In genomic region chr16:11175100-11175488, GRCm38 (mm10) we compare ENCODE assay signal across 8 mouse cellular contexts. TPM values are rescaled to one million over a fixed set of nuclear protein-coding genes. Genes with fewer than 3 reads are reported as not detected.
DNase-seq lines count a peak whose midpoint lies in the region; ATAC-seq and TF ChIP-seq lines count a peak whose summit lies in the region.

No protein-coding gene starts in this region.

- H3K27me3 ChIP-seq in kidney, adult 2 months (replicated peaks; ENCODE audit: control insufficient read depth, insufficient read depth, low read length), result no peaks in the 10 kb centered on the region
- H3K27me3 ChIP-seq in hindbrain, embryonic 13.5 days, result peaks cover 4% of the 10 kb centered on the region; the same call in 1 of the 2 replicates
- H3K27me3 ChIP-seq in midbrain, embryonic 13.5 days, result peaks cover 8% of the 10 kb centered on the region

- TF ChIP-seq CTCF in kidney, adult 2 months (conservative IDR thresholded peaks at IDR 0.05; ENCODE audit: insufficient read depth, insufficient read length, low read depth, low read length), result no peak
- no peak for TF ChIP-seq CTCF in bone marrow, adult 2 months (IDR thresholded peaks at IDR 0.05; ENCODE audit: control insufficient read depth, insufficient read depth, low read length)

- no peaks in the 10 kb centered on the region for H3K36me3 ChIP-seq in kidney, adult 2 months (ENCODE audit: control insufficient read depth, insufficient read depth, low read length)
- H3K36me3 ChIP-seq in hindbrain, embryonic 13.5 days, result no peaks in the 10 kb centered on the region
- no peaks in the 10 kb centered on the region for H3K36me3 ChIP-seq in midbrain, embryonic 13.5 days

- TF ChIP-seq POLR2A in kidney, adult 2 months (IDR thresholded peaks at IDR 0.05; ENCODE audit: low read depth, low read length), result no peak
- no peak for TF ChIP-seq POLR2A in bone marrow, adult 2 months (IDR thresholded peaks at IDR 0.05; ENCODE audit: borderline replicate concordance, control insufficient read depth, low read depth, low read length)

- peak overlapping the region; percentile 68 for H3K27ac ChIP-seq in kidney, adult 2 months (ENCODE audit: insufficient read depth, low read depth, low read length)
- H3K27ac ChIP-seq in bone marrow, adult 2 months (ENCODE audit: control insufficient read depth, insufficient read depth, low read depth, low read length, poor library complexity), result peak overlapping the region; percentile 95
- peak overlapping the region; percentile 93; the same call in 1 of the 2 replicates for H3K27ac ChIP-seq in hindbrain, embryonic 13.5 days
- H3K27ac ChIP-seq in midbrain, embryonic 13.5 days, result peak overlapping the region; percentile 89

- DNase-seq in kidney, adult 2 months, result no peak
- DNase-seq in kidney, postnatal 14 days, result no peak
- DNase-seq in cerebellum, postnatal 36 days, result no peak
- DNase-seq in spleen, adult 12 weeks (ENCODE audit: low spot score), result no peak
- DNase-seq in cerebellum, adult 11 months, result no peak

- peak overlapping the region; percentile 87 for H3K9ac ChIP-seq in hindbrain, embryonic 13.5 days
- H3K9ac ChIP-seq in midbrain, embryonic 13.5 days (replicated peaks), result peak overlapping the region; percentile 88

- 2% methylated on average over 9 of the region's 9 CpGs for WGBS in kidney, adult 2 months
- WGBS in bone marrow, adult 2 months, result under 1% methylated on average over 9 of the region's 9 CpGs
- 15% methylated on average over 9 of the region's 9 CpGs for WGBS in hindbrain, embryonic 13.5 days
- 15% methylated on average over 9 of the region's 9 CpGs for WGBS in midbrain, embryonic 13.5 days

- peak overlapping the region; percentile 67 for H3K4me3 ChIP-seq in kidney, adult 2 months (ENCODE audit: insufficient read depth, low read depth, low read length)
- peak overlapping the region; percentile 96 for H3K4me3 ChIP-seq in bone marrow, adult 2 months (replicated peaks; ENCODE audit: control insufficient read depth, low read depth, low read length)
- peak overlapping the region; percentile 85 for H3K4me3 ChIP-seq in hindbrain, embryonic 13.5 days
- peak overlapping the region; percentile 88 for H3K4me3 ChIP-seq in midbrain, embryonic 13.5 days (replicated peaks)

- no peak for ATAC-seq in hindbrain, embryonic 13.5 days (ENCODE audit: low FRiP score)
- ATAC-seq in midbrain, embryonic 13.5 days, result no peak

- H3K9me3 ChIP-seq in hindbrain, embryonic 13.5 days, result no peaks in the 10 kb centered on the region
- no peaks in the 10 kb centered on the region for H3K9me3 ChIP-seq in midbrain, embryonic 13.5 days

- peak overlapping the region; percentile 84 for H3K4me2 ChIP-seq in hindbrain, embryonic 13.5 days
- H3K4me2 ChIP-seq in midbrain, embryonic 13.5 days (replicated peaks), result peak overlapping the region; percentile 91

- peaks cover 14% of the 10 kb centered on the region; the same call in 1 of the 2 replicates for H3K4me1 ChIP-seq in kidney, adult 2 months (ENCODE audit: control insufficient read depth, insufficient read depth, low read length)
- peaks cover 3% of the 10 kb centered on the region for H3K4me1 ChIP-seq in bone marrow, adult 2 months (ENCODE audit: control insufficient read depth, insufficient read depth, low read length)
- peaks cover 40% of the 10 kb centered on the region for H3K4me1 ChIP-seq in hindbrain, embryonic 13.5 days (replicated peaks)
- peaks cover 23% of the 10 kb centered on the region for H3K4me1 ChIP-seq in midbrain, embryonic 13.5 days (replicated peaks)

RNA-seq across cellular contexts. Expression of gene Zc3h7a, which starts 1.1 kb away (rescaled TPM):
- 29.5 and 32.9 TPM in 2 replicates for polyA plus RNA-seq in kidney, adult 2 months (2012; rRNA removed)
- polyA plus RNA-seq in bone marrow, adult 2 months (2011; ENCODE audit: insufficient read depth, insufficient read length, low replicate concordance, missing spikeins), result 103 and 128 TPM in 2 replicates
- 77.1 and 84.1 TPM in 2 replicates for polyA plus RNA-seq in hindbrain, embryonic 13.5 days (2015; fragmentation: Nextera tagmentation; extraction: Ambion mirVana)
- 75.1 and 79.3 TPM in 2 replicates for polyA plus RNA-seq in midbrain, embryonic 13.5 days (2015; fragmentation: Nextera tagmentation; extraction: Ambion mirVana)

RNA-seq across cellular contexts. Expression of gene Rsl1d1, which starts 28.0 kb away (rescaled TPM):
- 6.1 and 9.5 TPM in 2 replicates for polyA plus RNA-seq in kidney, adult 2 months (2012; rRNA removed)
- 46.6 and 76.4 TPM in 2 replicates for polyA plus RNA-seq in bone marrow, adult 2 months (2011; ENCODE audit: insufficient read depth, insufficient read length, low replicate concordance, missing spikeins)
- polyA plus RNA-seq in hindbrain, embryonic 13.5 days (2015; fragmentation: Nextera tagmentation; extraction: Ambion mirVana), result 144 and 151 TPM in 2 replicates
- 165 and 168 TPM in 2 replicates for polyA plus RNA-seq in midbrain, embryonic 13.5 days (2015; fragmentation: Nextera tagmentation; extraction: Ambion mirVana)

RNA-seq across cellular contexts. Expression of gene Txndc11, which starts 40.6 kb away (rescaled TPM):
- polyA plus RNA-seq in kidney, adult 2 months (2012; rRNA removed), result 26.7 and 28.2 TPM in 2 replicates
- polyA plus RNA-seq in bone marrow, adult 2 months (2011; ENCODE audit: insufficient read depth, insufficient read length, low replicate concordance, missing spikeins), result 15.9 and 18.8 TPM in 2 replicates
- polyA plus RNA-seq in hindbrain, embryonic 13.5 days (2015; fragmentation: Nextera tagmentation; extraction: Ambion mirVana), result 25.7 and 27.9 TPM in 2 replicates
- polyA plus RNA-seq in midbrain, embryonic 13.5 days (2015; fragmentation: Nextera tagmentation; extraction: Ambion mirVana), result 27.5 and 30.0 TPM in 2 replicates
